Mouse (Mus musculus) lung, adult 2 months (tissue): ENCODE data around the gene Dstn.

Experiments
- CTCF ChIP-seq: fragments of 200-500 bp; IDR thresholded peaks from 2 replicates; pipeline ENCODE4 v1.5.1; 2011; ENCODE audit warnings: mild to moderate bottlenecking, low read length, control low read depth; ENCODE audit not compliant: insufficient read depth
- POLR2A ChIP-seq: fragments of 200-500 bp; IDR thresholded peaks from 2 replicates; pipeline ENCODE4 v1.6.1; 2011; ENCODE audit warnings: low read depth, mild to moderate bottlenecking, control low read depth, low read length, borderline replicate concordance; ENCODE audit errors: extremely low read depth

GRCm38 (mm10) chr2:143963318-143963717 lies 48.2 kb downstream of the Dstn start:
- TF ChIP-seq CTCF (no peak), POLR2A (no peak)
